Mouse (Mus musculus) layer of hippocampus, adult 18-20 months (tissue): ENCODE data around the gene Gpc5. TPM values are rescaled to one million over a fixed set of nuclear protein-coding genes. Genes with fewer than 3 reads are reported as not detected.
"Not testable (repeated sequence)": the region's sequence is repeated elsewhere in the genome, so short reads cannot be mapped to it uniquely, and the experiment has no call there.

Source experiments
- DNase-seq, 2 experiments: peaks; one replicate each; pipeline ENCODE4 v3.0.0; 2022; ENCODE audit warnings: low spot score in 2 of 2
- long read RNA-seq: library from polyadenylated mRNA; stranded (forward); transcript quantifications from one replicate; pipeline ENCODE4 v2.0.0, GENCODE M21; 2021
- total RNA-seq, 2 experiments: library from RNA; stranded (reverse); gene quantifications; 2 replicates each; pipeline ENCODE4 v1.2.3; 2021

Gene Gpc5
- 10 to 100 TPM; 35.6 to 36.1 TPM for total RNA-seq
- long read RNA-seq, partial matches to known transcripts: 0 of 4 reads
- long read RNA-seq, other reads (novel, unspliced or antisense): 0 of 4 reads

DNA sequence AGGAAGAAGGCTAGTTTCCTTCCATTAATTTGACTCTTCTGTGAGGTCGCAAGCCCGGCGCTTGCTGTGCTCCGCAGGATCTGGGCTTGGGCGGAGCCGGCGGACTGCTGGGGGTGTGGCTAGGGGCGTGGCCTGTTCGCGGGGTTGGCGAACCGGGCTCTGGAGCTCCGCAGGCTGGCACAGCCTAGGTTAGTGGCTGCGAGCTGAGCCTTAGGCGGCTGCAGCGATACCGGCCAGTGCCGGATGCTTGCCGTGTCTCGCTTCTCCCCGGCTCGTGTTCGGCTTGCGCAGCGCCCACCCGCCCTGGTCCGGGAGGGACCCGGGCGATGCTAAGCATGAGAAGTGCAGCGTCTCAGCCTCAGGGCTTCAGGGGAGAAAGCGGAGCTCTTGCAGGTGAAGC is at the start of gene Gpc5:
Gpc5 (plus strand) TSS at position 135 of the 400 bp plus-strand sequence.
- peak; percentile 83 to 91 for DNase-seq

DNA sequence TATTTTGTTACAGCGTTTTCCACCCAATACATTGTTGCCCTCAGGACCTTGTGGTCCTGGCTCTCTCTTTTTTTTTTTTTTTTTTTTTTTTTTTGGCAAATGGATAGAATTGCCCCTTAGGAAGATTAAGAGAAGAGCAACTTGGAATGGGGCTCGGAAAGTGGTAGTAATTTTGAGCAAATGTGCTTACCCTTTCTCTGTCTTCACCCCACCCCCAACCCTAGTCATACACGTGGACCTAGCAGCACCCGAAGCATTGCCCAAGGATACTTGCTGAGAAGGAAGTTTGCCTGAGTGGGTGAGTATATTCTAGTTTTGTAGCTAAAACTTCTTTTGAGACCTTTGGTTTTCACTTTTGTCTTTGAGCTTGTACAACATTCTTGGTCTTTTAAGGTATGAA is 49.4 kb upstream of the Gpc5 start:
- no peak for DNase-seq

DNA sequence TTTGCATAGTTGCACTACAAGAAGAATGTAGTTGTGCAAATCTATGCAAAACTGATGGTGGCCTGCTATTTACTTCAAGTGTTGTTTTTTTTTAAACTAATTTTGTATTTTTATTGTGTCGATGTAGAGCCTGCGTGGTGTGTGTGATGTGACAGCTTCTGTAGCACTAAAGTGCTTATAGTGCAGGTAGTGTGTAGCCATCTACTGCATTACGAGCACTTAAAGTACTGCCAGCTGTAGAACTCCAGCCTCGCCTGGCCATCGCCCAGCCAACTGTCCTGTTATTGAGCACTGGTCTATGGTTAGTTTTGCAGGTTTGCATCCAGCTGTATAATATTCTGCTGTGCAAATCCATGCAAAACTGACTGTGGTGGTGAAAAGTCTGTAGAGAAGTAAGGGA is 48.0 kb upstream of the Gpc5 start:
- no peak for DNase-seq

DNA sequence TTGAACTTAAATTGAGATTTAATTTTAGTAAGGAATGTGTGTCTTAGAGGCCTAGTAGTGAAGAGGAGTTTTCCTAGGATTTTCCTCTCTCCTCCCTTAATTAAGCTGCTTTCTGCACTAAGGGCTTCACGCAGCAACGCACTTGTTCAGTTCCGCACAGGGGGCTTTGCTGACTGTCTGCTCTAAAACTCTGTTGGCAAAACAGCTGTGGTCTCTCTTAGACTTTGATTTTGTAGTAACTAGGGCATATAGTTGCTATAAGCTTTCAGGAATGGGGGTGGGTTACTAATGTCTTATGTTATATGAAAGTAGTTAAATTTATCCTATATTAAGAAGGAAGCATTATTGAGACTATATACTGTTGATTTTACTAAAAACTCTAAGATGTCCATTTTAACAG is 46.3 kb upstream of the Gpc5 start:
- DNase-seq: no peak

DNA sequence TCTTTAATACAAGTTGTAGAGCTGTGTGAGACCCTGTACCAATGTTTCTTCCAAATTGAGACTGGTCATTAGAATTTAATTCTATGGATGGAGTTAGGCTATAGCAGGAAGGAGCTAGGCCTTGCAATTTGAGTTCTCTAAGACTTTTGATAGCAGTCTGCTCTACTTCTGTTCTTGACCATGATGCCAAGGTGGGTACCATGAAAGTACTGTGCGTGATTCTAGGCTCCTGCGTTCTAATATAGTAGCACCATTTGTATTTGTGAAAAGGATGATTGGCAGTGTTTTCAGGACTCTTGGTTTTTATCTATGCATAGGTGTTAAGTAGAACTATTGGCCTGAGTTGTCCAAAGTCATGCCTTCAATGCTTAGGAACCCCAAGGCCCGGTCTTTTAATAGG is 44.7 kb upstream of the Gpc5 start:
- DNase-seq: no peak

DNA sequence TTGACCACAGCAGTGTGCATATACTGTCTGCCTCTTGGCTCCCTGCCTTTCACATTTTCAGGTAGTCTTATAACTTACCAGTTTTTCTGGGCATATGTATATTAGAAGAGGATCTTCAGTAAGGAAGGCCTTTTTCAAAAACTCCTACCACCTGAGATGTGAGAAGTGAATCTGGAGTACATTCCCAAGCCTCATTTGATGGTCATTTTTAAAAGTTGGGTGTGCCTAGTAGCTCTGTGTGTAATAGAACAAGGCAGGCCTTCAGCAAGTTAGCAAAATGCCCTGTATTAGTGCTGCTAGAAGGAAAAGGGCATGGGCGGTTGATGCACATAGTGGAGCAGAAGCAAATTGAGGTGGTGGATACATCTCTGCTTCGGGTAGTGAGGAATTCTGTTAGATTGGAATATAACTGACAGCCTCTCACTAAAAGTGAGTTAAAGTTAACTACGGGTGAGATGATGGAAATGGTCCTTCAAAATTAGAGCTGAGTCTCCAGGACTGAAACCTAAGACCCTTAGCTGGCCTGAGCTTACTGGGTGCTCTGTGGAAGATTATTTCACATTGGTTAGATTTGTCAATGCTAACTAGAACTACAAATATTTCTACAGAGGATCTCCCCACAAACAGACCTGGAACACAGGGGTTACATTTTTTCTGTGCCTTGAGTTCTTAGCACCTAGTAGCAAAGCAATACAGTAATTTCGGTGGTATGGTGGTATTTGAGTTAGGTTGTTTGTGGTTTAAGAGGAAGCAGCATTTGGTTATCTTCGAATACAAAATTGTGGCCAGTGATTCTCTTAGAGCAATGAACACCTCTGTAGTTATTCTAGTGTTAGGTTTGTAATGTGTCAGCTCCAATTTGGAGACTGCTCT is 43.8 kb upstream of the Gpc5 start:
- no peak for DNase-seq

DNA sequence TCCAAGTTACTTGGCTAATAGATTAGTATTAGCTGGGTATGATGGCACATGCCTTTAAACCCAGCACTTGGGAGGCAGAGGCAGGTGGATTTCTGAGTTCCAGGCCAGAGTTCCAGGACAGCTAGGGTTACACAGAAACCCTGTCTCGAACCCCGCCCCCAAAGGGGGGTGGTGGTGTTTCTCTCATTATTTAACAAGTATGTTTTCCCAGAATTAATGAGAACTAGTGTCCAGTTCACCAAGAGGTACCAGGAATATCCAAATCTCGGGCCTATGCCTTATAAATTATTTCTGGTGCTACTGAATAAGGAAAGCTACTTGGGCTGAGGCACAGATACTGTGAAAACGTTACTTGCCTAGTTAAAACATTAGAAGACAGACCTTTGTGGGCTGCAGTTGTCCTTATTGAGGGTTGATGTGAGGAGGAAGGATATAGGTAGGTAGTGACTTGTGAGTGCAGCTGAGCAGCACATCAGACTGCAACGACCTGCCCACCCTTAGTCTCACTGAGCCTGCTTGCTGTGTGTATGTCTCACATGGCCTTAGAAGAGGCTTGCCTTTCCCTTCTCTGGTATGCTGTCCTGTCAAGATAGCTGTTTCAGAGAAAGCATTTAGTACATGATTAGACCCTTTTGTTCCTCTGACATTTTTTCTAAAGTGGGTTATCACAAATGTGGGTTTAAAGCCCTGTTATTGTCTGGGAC is 43.0 kb upstream of the Gpc5 start:
- DNase-seq: no peak

DNA sequence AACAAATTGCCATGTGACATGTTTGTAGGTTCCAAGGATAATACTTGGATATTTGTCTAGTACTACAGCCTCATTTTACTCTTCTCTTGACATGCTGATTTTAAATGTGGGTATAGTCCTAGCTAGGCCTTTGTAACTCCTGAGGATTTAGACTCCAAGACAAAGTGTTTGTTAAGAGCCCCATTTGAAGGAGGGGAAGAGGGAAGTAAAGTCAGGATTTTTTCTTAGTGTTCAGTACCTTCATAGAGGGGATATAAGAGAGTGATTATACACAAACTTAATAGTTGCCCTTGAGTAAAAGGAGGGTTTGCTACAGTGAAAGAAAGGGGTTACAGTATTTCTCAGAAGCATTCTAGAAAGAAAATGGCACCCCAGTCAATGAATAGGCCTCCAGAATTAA is 42.2 kb upstream of the Gpc5 start:
- DNase-seq: no peak

DNA sequence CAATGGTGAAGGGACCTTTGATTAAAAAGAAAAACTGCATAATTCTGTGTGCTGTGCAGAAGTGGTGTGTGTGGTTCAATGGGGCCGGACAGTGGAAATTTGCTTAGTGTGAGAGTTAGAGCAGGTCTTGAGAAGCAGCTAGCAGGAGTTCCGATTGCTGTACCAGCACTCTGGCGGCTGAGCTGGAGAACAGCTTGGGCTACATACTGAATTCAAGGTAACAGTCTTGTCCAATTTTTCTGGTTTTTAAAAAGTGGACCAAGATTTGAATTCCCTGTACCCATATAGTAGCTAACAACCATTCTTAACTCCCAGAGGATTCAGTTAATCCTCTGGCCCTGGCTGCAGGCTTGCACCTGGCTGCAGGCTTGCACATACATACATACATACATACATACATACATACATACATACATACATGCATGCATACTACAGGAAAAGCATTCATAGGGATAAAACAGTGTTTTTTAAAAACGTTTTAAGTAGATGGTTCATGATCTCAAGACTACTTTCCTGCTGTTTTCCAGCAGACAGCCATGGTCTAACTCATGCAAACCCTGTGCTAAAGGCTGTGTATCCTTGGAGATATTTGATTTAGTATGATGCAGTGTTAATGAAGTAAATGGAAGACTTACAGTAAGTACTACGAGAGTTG is 40.8 kb upstream of the Gpc5 start:
- no peak for DNase-seq

DNA sequence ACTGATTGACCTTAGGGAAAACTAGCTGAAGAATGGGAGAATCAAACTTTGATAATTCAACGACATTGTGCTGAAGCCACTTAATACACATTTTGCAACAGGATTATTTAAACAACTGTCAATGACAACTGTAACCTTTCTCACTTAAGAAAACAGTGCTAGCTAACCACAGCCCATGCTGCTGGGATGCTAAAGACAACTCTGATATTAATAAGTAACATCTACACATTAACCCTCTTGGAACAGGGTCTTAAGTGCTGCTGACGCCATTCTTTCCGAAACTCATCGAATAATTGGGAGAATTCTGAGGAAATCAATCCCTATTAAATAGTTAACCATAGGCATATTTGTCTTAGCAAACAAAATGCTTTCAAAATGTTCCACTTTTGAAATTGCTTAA is 39.6 kb upstream of the Gpc5 start:
- no peak for DNase-seq

DNA sequence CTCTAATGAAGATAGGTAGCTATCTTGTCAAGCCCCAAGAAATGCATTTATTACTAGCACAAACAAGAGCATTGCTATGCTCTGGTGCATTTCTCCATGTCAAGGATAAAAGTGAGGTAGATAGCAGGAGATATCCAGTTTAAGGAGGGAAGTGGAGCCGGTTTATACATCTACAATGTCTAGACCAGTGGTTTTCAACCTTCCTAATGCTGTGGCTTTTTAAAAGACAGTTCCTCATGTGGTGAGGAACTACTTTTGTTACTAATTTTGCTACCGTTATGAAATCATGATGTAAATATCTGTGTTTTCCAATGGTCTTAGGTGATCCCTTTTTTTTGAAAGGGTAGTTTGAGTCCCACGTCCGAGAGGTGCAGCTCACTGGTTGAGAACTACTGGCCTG is 37.8 kb upstream of the Gpc5 start:
- no peak for DNase-seq

DNA sequence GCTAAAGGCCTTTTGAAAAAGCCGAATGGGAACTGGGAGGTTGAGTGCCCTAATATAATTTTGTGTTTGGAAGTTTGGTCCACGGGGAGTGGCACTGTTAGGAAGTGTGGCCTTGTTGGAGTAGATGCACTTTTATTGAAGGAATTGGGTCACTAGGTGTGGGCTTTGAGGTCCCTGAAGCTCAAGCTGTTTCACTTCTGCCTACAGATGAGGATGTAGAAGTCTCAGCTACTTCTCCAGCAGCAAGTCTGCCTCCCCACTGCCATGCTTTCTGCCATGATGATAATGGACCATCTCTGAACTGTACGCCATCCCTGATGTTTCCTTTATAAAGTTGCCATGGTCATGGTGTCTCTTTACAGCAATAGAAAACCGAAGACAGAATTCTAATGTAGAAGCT is 34.5 kb upstream of the Gpc5 start:
- no peak for DNase-seq

DNA sequence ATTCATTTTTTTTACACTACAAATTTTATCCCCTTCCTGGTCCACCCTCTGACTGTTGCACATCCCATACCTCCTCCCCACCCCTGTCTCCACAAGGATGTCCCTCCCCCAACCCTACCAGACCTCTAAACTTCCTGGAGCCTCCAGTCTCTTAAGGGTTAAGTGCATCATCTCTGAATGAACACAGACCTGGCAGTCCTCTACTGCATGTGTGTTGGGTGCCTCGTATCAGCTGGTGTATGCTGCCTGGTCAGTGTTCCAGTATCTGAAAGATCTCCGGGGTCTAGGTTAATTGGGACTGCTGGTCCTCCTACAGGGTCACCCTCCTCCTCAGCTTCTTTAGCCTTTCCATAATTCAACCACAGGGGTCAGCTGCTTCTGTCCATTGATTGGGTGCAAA is 25.9 kb upstream of the Gpc5 start:
- DNase-seq: not testable (repeated sequence)

DNA sequence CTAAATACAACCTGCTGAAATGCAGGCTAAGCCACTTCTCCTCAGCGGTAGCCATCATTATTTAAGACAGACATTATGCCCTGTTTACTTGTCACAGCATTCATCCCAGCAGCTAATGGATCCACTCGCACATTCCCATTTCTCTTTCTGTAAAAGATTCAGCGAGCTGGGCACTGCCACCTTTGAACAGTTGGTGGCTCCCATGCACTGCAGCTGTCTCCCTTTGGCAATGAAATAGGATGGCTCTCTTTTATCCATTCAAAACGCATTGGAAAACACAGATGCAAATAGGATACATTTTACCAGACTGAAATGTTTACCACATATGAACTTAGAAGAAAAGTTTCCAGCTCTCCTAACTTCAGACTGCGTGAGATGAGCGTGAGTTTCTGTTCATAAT is 21.5 kb upstream of the Gpc5 start:
- DNase-seq: peak; percentile 25 to 85

DNA sequence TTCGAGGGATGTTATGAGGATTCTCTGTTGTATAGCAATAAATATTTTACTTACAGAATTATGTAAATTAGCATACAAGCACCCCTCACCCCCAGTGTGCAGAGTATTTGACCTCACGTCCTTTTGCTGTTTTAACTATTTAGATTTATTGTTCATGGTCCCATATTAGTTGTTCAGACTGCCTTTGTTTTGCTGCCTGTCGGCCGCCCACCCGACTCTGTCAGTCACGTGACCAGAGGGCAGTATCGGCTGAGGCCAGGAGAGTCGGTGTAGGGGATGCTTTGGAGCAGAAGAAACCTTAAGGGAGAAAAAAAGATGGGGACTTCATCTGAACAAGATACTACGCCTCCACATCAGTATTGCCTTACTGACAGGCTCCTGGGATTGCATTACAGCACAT is 14.7 kb upstream of the Gpc5 start:
- DNase-seq: no peak

DNA sequence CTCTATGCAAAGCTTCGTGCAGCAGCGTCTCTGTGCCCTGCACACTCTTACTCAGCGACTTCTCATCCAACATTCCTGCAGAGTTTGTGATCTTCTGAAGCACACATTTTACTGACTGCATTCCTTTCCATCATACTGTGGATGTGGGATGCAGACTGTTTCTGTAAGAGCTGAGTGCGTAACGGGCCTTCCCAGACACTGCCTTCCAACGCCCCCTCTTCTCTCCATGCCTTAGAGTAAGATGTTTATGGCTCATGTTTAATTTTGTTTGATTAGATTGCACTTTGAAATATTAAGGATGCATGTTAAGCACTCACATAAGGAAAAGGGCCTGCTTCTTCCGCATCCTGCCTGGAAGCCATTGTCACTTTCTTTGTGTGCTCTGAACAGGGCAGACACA is 14.0 kb upstream of the Gpc5 start:
- no peak for DNase-seq

DNA sequence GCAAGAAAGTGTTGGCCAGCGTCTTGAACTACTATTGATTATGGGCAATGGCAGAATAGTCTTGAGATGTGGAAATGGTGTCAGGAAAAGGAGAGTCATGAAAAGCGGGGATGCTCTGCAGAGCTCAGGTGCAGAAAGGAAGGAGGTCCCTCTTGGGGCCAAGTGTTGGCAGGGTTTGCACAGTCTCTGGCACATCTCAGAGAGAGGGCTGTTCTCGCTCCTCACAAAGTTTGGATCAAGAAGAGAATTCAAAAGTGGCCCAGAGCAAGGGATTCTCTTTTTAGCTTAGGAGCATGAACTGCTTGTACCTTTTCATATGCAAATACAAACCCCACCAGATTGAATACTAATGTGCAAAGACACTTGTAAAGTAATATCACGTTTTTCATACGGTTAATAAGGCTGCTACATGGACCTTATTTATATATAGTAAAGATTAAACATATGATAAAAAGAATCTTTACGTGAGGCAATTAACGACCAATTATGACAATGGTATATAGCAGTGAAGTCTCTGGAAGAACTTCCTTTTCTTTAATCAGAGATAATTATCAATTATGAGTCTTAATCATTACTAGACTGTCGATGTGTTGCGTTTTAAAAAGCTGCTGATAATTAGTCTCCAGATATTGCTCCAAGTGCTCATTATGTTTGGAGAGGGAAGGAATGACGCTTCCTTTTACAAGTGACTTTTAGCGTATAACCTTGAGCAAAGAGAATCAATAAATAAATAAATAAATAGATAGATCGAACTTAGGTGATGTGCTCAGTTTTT is 10.1 kb upstream of the Gpc5 start:
- DNase-seq: no peak

DNA sequence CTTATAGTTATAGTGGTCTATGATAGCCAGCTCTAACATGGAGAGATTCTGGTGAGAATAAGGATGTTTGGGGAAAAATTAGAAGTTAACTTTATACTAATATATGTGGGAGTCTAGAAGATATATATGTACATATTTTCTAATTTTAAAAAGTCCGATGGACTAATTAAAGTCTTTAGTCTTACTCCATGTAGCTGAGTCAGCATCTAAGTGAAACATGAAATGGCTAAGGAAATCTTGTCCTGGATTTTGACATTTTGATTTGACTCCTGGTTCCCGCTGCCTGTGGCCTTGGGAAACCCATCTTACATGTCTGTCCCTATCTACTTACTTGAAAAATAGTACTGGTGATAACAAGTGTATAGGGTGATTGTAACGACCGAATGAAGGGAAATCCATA is 1.5 kb upstream of the Gpc5 start:
- DNase-seq: no peak

DNA sequence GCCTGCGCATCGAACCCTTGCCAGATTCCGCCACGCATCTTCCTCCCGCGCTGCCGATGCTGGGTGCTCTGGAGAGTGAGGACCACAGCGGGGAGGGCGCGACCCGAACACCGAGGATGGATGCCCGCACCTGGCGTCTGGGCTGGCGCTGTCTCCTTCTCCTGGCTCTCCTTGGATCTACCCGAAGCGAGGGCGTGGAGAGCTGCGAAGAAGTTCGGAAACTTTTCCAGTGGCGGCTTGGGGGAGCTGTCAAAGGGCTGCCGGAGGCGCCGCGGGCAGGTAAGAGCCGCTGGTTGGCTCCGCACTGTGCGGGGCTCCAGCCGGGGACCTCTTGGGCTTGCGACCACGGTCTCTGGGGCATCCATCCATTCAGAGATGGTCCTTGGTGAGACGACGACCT is 495 bp downstream of the Gpc5 start:
- DNase-seq: no peak

DNA sequence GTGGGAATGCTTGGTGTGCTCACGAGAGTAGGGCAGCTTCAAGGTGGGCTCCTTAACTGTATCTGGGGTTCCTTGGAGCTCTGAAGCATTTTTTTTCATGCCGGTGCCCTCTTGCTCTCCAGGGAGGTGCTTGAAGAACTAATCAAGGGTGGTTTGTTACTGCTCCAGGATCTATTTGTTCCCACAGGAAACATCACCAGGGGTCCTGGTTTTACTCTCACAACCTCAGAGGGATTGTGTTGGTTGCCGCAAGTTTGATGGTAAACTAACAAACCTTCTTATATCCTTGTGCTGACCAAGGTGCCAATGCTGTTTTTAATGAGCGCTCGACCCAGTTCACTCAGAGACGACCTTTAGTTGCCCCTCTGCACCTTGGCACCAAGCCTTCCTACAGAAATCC is 937 bp downstream of the Gpc5 start:
- no peak for DNase-seq

DNA sequence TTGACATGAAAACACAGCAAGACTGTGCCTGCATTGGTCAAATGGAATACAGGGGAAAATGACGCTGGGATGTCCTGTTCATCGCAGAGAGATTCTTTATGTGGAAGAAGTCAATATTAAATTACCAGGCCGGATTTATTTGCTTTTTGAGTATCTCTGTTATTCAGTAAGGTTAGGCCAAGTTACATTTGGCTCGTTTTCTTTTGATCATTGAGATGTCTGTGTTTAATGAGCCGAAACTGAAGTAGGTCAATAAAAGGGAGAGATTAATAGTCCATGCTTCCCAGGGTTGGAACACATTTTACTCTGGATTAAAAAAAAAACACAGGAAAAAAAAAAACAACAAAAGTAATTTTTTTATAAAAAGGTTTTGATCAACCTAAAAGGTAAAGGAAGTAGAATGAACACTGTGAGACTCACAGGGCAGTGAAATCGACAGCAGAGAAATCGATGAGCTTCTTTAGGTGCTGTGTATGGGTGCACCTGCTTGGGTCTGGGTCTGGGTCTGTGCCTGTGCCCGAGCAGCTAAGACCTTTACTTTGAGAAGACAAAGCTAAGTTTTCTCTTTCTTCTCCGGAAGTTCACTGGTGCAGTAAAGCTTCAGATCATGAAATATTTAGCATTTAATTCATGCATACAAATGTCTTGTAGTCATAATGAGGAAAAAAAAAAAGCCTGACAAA is 8.7 kb downstream of the Gpc5 start:
- DNase-seq: no peak
